Mouse (Mus musculus) C2C12 (cell line): ENCODE data around the gene Rad51b. TPM values are rescaled to one million over a fixed set of nuclear protein-coding genes. Genes with fewer than 3 reads are reported as not detected.

Experiments used
- H3K27me3 ChIP-seq: one replicate; pipeline ENCODE4 v1.6.1; 2011; ENCODE audit not compliant: control insufficient read depth, insufficient read depth, insufficient read length
- H3K36me3 ChIP-seq: one replicate; pipeline ENCODE4 v1.6.1; 2011; ENCODE audit not compliant: control insufficient read depth, insufficient read depth
- H3K4me3 ChIP-seq: one replicate; pipeline ENCODE4 v1.5.1; 2011; ENCODE audit warnings: mild to moderate bottlenecking, control low read depth; ENCODE audit not compliant: poor library complexity, insufficient read depth, severe bottlenecking
- H3K79me2 ChIP-seq: one replicate; pipeline ENCODE4 v1.6.1; 2011; ENCODE audit not compliant: control insufficient read depth, insufficient read depth
- H3K79me3 ChIP-seq: one replicate; pipeline ENCODE4 v1.6.1; 2011; ENCODE audit warnings: low read depth, control low read depth
- H3ac ChIP-seq: one replicate; pipeline ENCODE3; 2011; ENCODE audit warnings: low read depth; ENCODE audit not compliant: control insufficient read depth, insufficient read length
- CEBPB ChIP-seq: IDR thresholded peaks from one replicate; pipeline ENCODE4 v1.6.1; 2011; ENCODE audit warnings: low read depth, mild to moderate bottlenecking, control low read depth, moderate library complexity
- CTCF ChIP-seq: IDR thresholded peaks from one replicate; pipeline ENCODE4 v1.5.1; 2011; ENCODE audit not compliant: control insufficient read depth, insufficient read depth, insufficient read length
- FOSL1 ChIP-seq: IDR thresholded peaks from one replicate; pipeline ENCODE4 v1.8.0; 2011; ENCODE audit warnings: mild to moderate bottlenecking, low read length; ENCODE audit not compliant: poor library complexity, insufficient read depth, severe bottlenecking
- MAX ChIP-seq: IDR thresholded peaks from one replicate; pipeline ENCODE4 v1.6.1; 2011; ENCODE audit warnings: mild to moderate bottlenecking, control low read depth
- MYOD1 ChIP-seq: IDR thresholded peaks from one replicate; pipeline ENCODE4 v1.6.1; 2011; ENCODE audit warnings: low read depth; ENCODE audit not compliant: control insufficient read depth, insufficient read length
- MYOG ChIP-seq: IDR thresholded peaks from one replicate; pipeline ENCODE4 v1.6.1; 2011; ENCODE audit not compliant: control insufficient read depth, insufficient read length; ENCODE audit errors: extremely low read depth
- USF1 ChIP-seq: IDR thresholded peaks from one replicate; pipeline ENCODE4 v1.6.1; 2011; ENCODE audit warnings: low read depth, mild to moderate bottlenecking, control low read depth, moderate library complexity
- polyA plus RNA-seq: library from polyadenylated mRNA; unstranded; fragments of >200 nt; fragmentation: generic; extraction: Trizol; gene quantifications from one replicate; pipeline ENCODE4 v1.2.1, GENCODE M21; 2012; ENCODE audit warnings: missing spikeins

Rad51b gene
- polyA plus RNA-seq, 1 experiment = 1.3 TPM

- no peak for TF ChIP-seq CEBPB
- no peak for TF ChIP-seq CTCF
- TF ChIP-seq USF1 = no peak
- TF ChIP-seq MYOD1 = no peak
- no peak for TF ChIP-seq FOSL1
- TF ChIP-seq MYOG = no peak
- no peak for TF ChIP-seq MAX
- no peak overlapping the region for H3K4me3 ChIP-seq
- no peak overlapping the region for H3ac ChIP-seq
- no peaks in the 10 kb centered on the region for H3K36me3 ChIP-seq
- no peaks in the 10 kb centered on the region for H3K27me3 ChIP-seq
- H3K79me3 ChIP-seq = no peaks in the 10 kb centered on the region
- H3K79me2 ChIP-seq = no peaks in the 10 kb centered on the region
Observed at GRCm38 (mm10) chr12:79794802-79795201, 497.7 kb downstream of the Rad51b start.

- Histone ChIP-seq H3K4me3 (no peak overlapping the region), H3K79me3 (no peaks in the 10 kb centered on the region), H3K27me3 (no peaks in the 10 kb centered on the region), H3ac (no peak overlapping the region), H3K79me2 (no peaks in the 10 kb centered on the region), H3K36me3 (no peaks in the 10 kb centered on the region)
- no peak for TF ChIP-seq MAX
- no peak for TF ChIP-seq MYOD1
- TF ChIP-seq FOSL1 = no peak
- TF ChIP-seq CEBPB = no peak
- no peak for TF ChIP-seq USF1
- TF ChIP-seq MYOG = no peak
- TF ChIP-seq CTCF = no peak
Observed at GRCm38 (mm10) chr12:79796260-79796659, 499.2 kb downstream of the Rad51b start.

- TF ChIP-seq CTCF (no peak), MYOG (no peak), MAX (no peak), CEBPB (no peak), MYOD1 (no peak), FOSL1 (no peak), USF1 (no peak)
- Histone ChIP-seq H3K27me3 (no peaks in the 10 kb centered on the region), H3K79me3 (no peaks in the 10 kb centered on the region), H3ac (no peak overlapping the region), H3K4me3 (no peak overlapping the region), H3K79me2 (no peaks in the 10 kb centered on the region), H3K36me3 (no peaks in the 10 kb centered on the region)
Observed at GRCm38 (mm10) chr12:79796823-79797821, 500.0 kb downstream of the Rad51b start.

- H3K4me3 ChIP-seq = no peak overlapping the region
- no peaks in the 10 kb centered on the region for H3K79me3 ChIP-seq
- no peaks in the 10 kb centered on the region for H3K79me2 ChIP-seq
- H3K36me3 ChIP-seq = no peaks in the 10 kb centered on the region
- no peak overlapping the region for H3ac ChIP-seq
- no peaks in the 10 kb centered on the region for H3K27me3 ChIP-seq
- TF ChIP-seq FOSL1 (no peak), CEBPB (no peak), CTCF (no peak), MYOG (no peak), USF1 (no peak), MYOD1 (no peak), MAX (no peak)
Observed at GRCm38 (mm10) chr12:79798488-79798887, 501.4 kb downstream of the Rad51b start.

GRCm38 (mm10) chr12:79799370-79799769, 502.3 kb downstream of the Rad51b start:
- Histone ChIP-seq H3K79me3 (no peaks in the 10 kb centered on the region), H3K4me3 (no peak overlapping the region), H3K36me3 (no peaks in the 10 kb centered on the region), H3K79me2 (no peaks in the 10 kb centered on the region), H3K27me3 (no peaks in the 10 kb centered on the region), H3ac (no peak overlapping the region)
- TF ChIP-seq CTCF (no peak), MAX (no peak), MYOD1 (no peak), CEBPB (no peak), USF1 (no peak), MYOG (no peak), FOSL1 (no peak)
